Mouse (Mus musculus) heart, embryonic 10.5 days (tissue): ENCODE data around the gene Gm21874. TPM values are rescaled to one million over a fixed set of nuclear protein-coding genes. Genes with fewer than 3 reads are reported as not detected.
"Not testable (repeated sequence)": the region's sequence is repeated elsewhere in the genome, so short reads cannot be mapped to it uniquely, and the experiment has no call there.

ENCODE experiments used
- DNase-seq: peaks from one replicate; pipeline ENCODE4 v3.0.0-alpha.2; 2017; ENCODE audit warnings: low spot score
- H3K27ac ChIP-seq: fragments of 300-500 bp; sonication (generic); 2 replicates; pipeline ENCODE4 v1.5.1; 2016; ENCODE audit warnings: mild to moderate bottlenecking
- H3K27me3 ChIP-seq: fragments of 300-500 bp; sonication (generic); 2 replicates; pipeline ENCODE4 v1.6.1; 2016; ENCODE audit warnings: mild to moderate bottlenecking; ENCODE audit not compliant: poor library complexity, insufficient read depth, severe bottlenecking
- H3K36me3 ChIP-seq: fragments of 300-500 bp; sonication (generic); 2 replicates; pipeline ENCODE4 v1.6.1; 2016; ENCODE audit warnings: mild to moderate bottlenecking, moderate library complexity
- H3K4me1 ChIP-seq: fragments of 300-500 bp; sonication (generic); 2 replicates; pipeline ENCODE4 v1.6.1; 2016; ENCODE audit warnings: mild to moderate bottlenecking
- H3K4me3 ChIP-seq: fragments of 300-500 bp; sonication (generic); 2 replicates; pipeline ENCODE4 v1.5.1; 2016; ENCODE audit warnings: mild to moderate bottlenecking, moderate library complexity
- H3K9me3 ChIP-seq: fragments of 300-500 bp; sonication (generic); 2 replicates; pipeline ENCODE4 v1.6.1; 2016; ENCODE audit warnings: mild to moderate bottlenecking, moderate library complexity
- polyA plus RNA-seq: library from polyadenylated mRNA; unstranded; fragments of >200 nt; fragmentation: Nextera tagmentation; extraction: Ambion mirVana; gene quantifications from 2 replicates; pipeline ENCODE4 v1.2.1, GENCODE M21; 2016

Gm21874 gene
- not detected in 2 replicates for polyA plus RNA-seq

- H3K36me3 ChIP-seq, H3K27me3 ChIP-seq, H3K4me1 ChIP-seq, H3K9me3 ChIP-seq, H3K4me3 ChIP-seq, DNase-seq, H3K27ac ChIP-seq: not testable (repeated sequence)
These were observed at the start of gene Gm21874 for GRCm38 (mm10) chrY:9416048-9416447. Gm21874 (minus strand) TSS chrY:9416148.

Other genes starting within 250 kb of the Gm21874 start
- gene Gm21721, start 214.0 kb downstream of the Gm21874 start, polyA plus RNA-seq: not detected in 2 replicates
- gene Gm21812, start 69.0 kb downstream of the Gm21874 start, polyA plus RNA-seq: not detected in 2 replicates